Mouse (Mus musculus): ENCODE measurements around the gene Rsrc1. TPM values are rescaled to one million over a fixed set of nuclear protein-coding genes. Genes with fewer than 3 reads are reported as not detected.

The Rsrc1 gene
- total RNA-seq, 2 experiments from 2014 or later: 33.9 to 34.0 TPM

- DNase-seq: peak; percentile 88 to 91
These were observed 392.7 kb downstream of the Rsrc1 start, which contains the start of gene Mlf1 for GRCm38 (mm10) chr3:67373872-67374271. TSS of gene Mlf1 (plus strand) at chr3:67374097.

- no peak for DNase-seq
These were observed 393.2 kb downstream of the Rsrc1 start for GRCm38 (mm10) chr3:67374360-67374778.

- DNase-seq: no peak
These were observed 393.9 kb downstream of the Rsrc1 start, which contains the start of gene Gm17402 for GRCm38 (mm10) chr3:67375063-67375462. TSS of gene Gm17402 (minus strand) at chr3:67375163.

- DNase-seq: no peak
These were observed 397.0 kb downstream of the Rsrc1 start for GRCm38 (mm10) chr3:67378215-67378614.

Other genes starting within 250 kb of the Rsrc1 start
- gene Shox2, start 381 bp downstream of the Rsrc1 start, total RNA-seq (2021): under 1 TPM; 0.40 to 0.90 TPM